Mouse (Mus musculus): ENCODE data around the gene Taf3.

The Taf3 gene

DNA sequence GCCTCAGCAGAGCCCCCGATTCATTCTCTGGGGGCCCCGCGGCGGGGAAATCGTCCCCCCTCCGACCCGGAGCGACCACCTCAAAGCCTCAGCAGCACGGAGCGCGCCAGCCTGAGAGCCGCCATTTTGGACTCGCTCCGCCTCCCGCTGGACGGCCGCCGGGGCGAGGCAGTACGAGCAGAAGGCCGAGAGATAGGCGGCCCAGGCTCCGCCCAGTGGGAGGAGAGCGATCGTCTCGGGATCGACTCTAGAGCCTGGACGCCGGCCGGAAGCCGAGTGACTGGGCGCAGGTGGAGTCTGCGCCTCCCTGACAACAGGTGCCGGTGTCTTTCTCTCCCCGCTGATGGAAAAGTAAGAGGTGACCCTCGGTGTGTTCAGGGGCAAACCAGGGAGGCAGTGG lies at the start of gene Taf3:
TSS of gene Taf3 (minus strand) at position 136 of the 400 bp plus-strand sequence.
- DNase-seq (ENCODE audit: low spot score), result peak; percentile 95

DNA sequence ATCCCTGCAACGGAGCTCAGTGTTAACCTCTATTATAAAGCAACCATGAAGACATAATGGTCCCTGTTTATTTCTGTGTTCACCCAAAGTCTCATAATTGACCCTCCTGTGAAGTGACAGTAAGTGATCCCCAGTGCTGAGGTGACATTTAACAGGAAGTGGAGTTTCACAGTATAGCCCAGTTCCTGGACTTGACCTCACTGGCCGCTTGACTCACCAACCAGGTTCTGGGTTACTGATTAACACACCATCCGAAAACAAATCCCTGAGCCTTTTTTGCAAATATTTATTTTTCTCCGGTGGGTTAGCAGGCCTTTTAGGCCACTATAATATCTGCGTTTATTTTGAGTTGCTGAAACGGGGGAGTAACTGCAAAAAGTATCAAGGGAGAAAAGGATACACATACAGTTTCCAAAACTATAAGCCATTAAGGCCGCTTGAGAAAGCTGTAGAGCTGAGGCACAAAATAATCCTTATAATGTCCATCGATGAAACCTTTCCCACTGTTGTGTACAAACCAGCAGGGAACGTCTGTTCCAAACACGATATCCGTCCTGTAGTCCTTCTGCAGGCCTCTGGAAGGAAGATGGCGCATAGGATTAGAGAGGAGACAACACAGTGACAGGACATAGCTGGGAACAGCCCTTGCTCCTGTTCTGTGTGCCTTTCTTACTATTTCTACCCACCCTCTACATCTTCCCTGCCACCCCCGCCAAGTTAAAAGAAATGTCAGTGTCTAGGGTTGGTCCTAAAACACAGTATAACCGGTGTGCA lies 46.1 kb upstream of the Taf3 start:
- no peak for DNase-seq (ENCODE audit: low spot score)

DNA sequence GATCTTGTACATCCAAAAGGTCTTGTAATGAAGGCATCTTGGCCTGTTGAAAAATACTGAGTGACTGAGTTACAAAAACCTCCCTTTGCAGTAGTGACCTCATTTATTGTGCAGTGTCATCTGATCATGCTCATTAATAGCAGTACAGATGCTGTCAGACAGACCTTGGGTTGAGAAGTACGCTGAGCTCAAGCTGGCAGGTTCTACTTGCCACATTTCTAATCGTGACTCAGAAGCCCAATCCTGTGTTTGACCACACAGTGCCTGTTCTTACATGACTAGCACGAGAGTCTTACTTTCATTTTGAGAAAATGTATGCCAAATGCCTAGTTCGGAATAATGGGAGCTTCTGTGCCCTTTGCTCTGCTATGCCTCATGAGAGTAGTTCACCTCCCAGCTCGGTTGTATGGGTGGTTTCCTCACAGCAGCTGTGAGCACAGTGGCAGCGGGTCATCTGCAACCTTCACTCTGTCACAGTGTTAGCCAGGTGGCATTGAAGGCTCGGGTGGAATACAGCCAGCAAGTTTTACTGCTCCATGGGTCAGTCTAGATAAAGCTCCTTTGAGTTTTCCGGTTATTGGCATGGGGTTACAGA lies 39.0 kb upstream of the Taf3 start:
- DNase-seq (ENCODE audit: low spot score), result no peak

DNA sequence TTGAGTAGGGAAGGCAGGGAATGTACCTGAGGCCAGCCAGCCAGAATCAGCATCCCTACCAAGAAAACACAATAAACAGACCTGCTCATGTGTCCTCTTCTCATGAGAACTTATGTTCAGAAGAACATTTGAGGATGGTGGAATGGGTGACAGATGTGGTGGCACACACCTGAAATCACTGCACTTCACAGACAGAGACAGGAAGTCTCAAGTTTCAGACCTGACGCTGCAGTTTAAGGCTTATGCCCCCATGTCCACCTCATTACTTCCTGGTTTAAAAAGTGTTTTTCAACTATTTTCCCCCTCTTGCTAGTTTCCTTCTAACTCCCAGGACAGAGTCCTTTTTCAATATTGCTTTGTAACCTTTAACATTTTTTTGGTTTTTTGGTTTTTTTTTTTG lies 34.3 kb upstream of the Taf3 start:
- DNase-seq (ENCODE audit: low spot score), result peak; percentile 8

GRCm38 (mm10) chr2:10081453-10082080 lies 33.2 kb upstream of the Taf3 start:
- no peak for DNase-seq (ENCODE audit: low spot score)

- DNase-seq (ENCODE audit: low spot score), result peak; percentile 98
Measured at GRCm38 (mm10) chr2:10080310-10081010, 32.1 kb upstream of the Taf3 start, which contains the start of the genes Atp5c1 and Kin. Gene Atp5c1, minus strand, starts transcription at chr2:10080510. Gene Kin, plus strand, starts transcription at chr2:10080593.

- no peak for DNase-seq (ENCODE audit: low spot score)
Measured at GRCm38 (mm10) chr2:10079745-10080309, 31.4 kb upstream of the Taf3 start.

GRCm38 (mm10) chr2:10076675-10077074 lies 28.3 kb upstream of the Taf3 start:
- DNase-seq (ENCODE audit: low spot score), result no peak

DNA sequence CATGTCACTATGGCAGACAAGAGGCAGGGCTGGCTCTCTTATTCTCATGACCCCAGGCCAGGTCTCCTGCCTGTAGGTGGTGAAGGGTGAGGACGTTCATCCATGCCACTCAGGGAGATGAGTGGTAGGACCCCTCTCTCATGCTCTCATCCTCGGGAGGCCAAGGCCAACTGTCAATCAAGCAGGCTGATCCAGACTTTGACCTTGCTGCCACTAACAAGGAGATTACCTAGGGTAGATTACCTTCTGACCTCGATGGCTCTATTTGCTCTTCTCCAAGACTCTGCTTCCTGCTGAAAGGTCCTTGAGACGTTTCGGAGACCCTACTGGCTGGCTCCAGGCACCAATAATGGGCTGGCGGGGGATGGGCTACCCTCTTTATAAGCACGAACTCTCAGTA lies 26.1 kb upstream of the Taf3 start:
- DNase-seq (ENCODE audit: low spot score), result no peak

DNA sequence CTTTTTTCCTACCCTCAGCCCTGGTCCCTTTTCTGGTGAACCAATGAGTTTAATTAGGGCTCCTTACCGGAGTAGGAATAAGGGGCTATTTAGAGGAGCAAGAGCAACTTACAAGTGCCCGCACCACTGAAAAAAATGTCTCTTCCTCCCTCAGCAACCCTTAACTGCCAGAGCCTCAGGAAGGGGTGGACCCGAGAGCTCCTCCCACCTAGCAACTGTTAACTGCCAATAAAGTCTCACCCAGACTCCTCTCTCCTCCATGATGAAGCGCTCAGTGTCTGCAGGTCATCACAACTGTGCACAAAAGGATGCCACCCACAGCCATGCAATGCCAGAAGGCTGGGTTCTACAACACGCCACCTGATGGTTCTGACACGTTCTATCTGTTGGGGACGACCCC lies 23.4 kb upstream of the Taf3 start:
- no peak for DNase-seq (ENCODE audit: low spot score)

GRCm38 (mm10) chr2:10058836-10059235 lies 10.4 kb upstream of the Taf3 start:
- no peak for DNase-seq (ENCODE audit: low spot score)

DNA sequence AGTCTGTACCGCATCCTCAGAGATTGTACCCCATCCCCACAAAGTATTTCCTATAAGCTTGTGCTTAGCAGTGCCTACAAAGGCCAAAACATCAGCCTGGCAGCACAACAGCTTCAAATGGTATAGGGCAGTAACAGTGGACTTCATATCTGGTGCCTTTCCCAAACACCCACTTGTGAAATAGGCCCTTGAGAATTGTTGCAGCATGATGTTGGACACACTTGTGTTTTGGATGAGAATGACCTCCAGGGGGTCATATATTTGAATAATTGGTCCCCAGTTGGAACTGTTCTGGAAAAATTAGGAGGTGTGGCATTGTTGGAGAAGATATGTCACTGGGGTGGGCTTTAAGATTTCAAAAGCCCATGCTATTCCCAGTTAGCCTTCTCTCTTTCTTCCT lies 3.6 kb upstream of the Taf3 start:
- DNase-seq (ENCODE audit: low spot score), result no peak

GRCm38 (mm10) chr2:10050878-10051277 lies 2.5 kb upstream of the Taf3 start:
- no peak for DNase-seq (ENCODE audit: low spot score)

GRCm38 (mm10) chr2:10049456-10049855 lies 1.1 kb upstream of the Taf3 start:
- no peak for DNase-seq (ENCODE audit: low spot score)

DNA sequence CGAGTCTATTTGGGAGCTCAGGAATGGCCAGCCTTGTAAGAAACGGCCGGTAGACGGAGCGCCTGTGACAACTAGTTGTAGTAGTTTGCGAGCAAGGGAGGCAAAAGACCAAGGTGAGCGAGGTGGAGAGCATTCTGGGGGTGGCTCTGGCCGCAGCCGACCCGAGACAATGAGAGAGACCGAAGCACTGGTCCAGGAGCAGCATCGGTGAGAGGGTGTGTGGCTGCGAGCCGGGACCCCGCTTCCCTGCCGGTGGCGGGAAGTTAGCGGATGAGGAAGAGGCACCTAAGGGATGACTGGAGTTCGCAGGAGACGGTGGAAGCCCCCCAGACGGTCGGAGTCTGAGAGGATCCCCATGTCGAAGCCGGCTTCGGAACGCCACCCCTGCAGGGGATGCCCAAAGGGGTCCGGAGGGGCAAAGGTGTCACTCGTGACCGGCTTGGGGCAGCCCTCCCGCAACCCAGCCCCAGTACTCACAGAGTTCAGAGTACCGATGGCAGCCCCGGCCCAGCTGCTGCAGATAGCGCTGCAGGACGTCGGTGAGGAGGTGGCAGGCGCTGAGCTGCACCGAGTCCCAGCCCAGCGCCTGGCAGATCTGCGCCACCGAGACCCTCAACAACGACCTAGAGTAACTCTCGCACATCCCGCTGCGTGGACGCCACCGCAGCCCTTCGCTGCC lies 499 bp downstream of the Taf3 start:
- peak; percentile 9 for DNase-seq (ENCODE audit: low spot score)

GRCm38 (mm10) chr2:10034976-10035375 lies 13.4 kb downstream of the Taf3 start:
- no peak for DNase-seq (ENCODE audit: low spot score)

DNA sequence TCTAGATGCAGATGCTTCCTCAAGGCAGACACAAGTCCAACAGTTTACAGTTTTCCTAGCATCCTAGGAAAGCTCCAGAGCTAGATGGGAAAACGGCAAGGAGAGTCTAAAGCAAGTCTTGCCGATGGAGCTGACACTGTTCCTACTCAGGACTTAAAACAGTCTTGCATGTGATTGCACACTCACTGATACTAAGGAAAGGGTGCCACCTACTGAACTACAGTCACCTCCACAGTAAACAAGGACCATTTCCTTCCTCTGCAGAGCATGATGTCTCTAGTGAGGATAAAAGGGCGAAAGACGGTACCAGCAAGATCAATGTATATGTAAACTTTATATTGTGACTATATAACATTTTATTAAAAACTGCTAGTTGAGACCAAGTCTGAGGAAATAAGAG lies 14.7 kb downstream of the Taf3 start:
- no peak for DNase-seq (ENCODE audit: low spot score)

- DNase-seq (ENCODE audit: low spot score), result no peak
Measured at GRCm38 (mm10) chr2:10029755-10030154, 18.6 kb downstream of the Taf3 start.

DNA sequence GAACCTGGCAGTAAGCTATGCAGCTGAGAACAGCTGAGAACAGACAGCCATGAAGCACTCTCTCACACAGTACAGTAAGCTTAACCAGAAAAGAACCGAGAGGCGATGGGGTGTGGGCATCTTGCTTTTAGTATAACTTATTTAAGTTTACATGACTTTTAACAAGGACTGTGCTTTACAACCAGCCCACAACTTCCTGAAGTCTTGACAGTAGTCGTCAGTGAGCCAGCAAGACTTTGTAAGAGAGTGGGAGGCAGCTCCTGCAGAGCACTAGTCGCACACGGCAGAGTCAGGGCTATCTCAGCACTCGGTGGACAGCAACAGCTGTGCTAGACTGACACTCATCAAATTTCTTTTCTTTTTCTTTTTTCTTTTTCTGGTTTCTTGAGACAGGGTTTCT lies 24.1 kb downstream of the Taf3 start:
- DNase-seq (ENCODE audit: low spot score), result no peak

DNA sequence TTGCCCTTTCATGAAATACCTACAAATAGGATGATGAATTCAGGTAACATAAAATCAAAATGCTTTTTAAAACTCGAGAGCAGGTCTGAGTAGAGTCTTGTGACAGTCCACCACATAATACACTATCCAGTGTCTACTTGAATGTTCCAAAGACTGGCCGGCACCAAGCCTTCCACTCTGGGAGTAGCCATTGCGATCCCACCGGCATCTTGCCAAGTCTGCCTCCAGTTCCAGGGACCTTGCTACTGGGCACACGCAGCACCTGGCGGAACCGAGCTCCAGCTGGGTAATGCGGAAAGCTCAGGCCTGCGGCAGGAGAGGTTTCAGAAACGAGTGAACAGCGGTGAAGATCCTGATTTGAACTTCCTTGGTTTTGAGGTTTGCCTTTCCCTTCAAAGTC lies 27.1 kb downstream of the Taf3 start:
- DNase-seq (ENCODE audit: low spot score), result no peak

DNA sequence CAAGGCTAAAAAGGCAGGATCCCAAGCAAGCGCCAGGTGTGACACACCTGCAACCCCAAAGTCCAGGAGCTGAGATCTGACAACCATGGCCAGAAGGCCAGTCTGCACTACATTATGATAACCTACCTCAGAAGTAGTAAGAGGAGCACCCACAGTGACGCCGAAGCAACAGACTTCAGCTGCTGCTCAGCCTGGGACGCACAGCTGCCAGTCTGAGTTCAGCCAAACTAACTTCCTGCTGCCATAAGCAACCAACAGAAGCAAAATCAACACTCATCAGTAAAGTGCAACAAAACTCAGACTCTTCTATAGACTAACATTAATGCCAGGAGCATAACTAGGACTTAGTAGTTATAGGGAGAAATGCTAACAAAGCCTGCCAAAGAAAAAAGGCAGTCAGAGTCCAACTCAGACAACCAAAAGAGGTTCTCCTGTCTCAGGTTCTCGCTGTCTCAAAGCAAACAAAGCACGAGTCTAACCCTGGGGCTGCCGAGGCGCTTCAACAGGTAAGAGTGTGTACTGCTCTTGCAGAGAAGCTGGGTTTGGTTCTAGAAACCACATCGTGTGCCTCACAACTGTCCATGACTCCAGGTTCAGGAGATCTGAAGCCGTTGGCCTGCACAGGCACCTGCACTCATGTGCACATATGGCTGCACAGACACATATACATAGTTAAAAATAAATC lies 33.3 kb downstream of the Taf3 start:
- peak; percentile 7 for DNase-seq (ENCODE audit: low spot score)
